Mouse (Mus musculus) kidney, adult 2 months (tissue): ENCODE data around the gene Ttc9c.

Experiments used
- CTCF ChIP-seq: fragments of 200-500 bp; conservative IDR thresholded peaks from 2 replicates; pipeline ENCODE4 v1.5.1; 2011; ENCODE audit warnings: low read depth, mild to moderate bottlenecking, control low read depth, low read length, moderate library complexity, mixed read lengths; ENCODE audit not compliant: insufficient read depth, insufficient read length
- POLR2A ChIP-seq: fragments of 200-500 bp; IDR thresholded peaks from one replicate; pipeline ENCODE4 v1.6.1; 2011; ENCODE audit warnings: low read depth, low read length, control low read depth

DNA sequence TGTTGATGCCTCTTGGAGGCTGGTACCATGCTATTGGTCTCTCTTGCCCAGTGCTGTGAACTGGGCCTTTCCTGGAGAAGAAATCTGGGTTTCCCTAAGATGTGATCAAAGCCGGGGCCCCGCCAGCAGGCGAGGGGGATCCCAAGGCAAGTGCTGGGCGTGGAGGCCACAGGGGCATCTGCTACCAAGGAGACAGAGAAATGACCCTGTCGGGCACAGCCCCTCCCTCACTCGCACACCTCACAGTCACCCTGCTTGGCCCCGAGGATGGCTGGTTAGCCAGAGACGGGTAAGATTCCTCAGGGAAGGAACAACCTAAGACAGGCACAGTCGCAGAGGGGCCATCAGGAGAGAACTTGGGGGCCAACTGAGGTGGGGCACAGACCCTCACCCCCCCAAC lies 53.6 kb downstream of the Ttc9c start:
- TF ChIP-seq CTCF: no peak
- no peak for TF ChIP-seq POLR2A
